9 mouse cellular contexts compared by ENCODE assay signal in the genomic region with DNA sequence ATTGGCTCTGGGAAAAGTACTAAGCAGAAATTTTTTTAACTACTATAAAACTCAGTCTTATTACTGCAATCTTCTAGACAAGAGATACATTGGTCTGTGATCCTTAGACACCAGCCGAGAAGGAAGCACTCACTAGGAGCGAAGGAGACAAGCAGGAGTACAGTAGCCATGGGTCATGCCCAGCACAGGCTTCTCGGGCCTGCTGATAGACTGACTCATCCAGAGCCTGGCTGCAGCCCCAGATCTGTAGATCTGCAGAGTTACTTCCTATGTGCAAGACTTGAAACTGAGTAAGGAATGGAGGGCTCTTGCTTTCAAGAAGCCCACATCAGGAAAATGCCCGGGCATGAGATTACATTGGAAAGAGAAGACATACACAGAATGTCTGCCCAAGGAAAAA.
DNase-seq lines count a peak whose midpoint lies in the region; ATAC-seq and TF ChIP-seq lines count a peak whose summit lies in the region.
"Had no signal": no experiment of that assay in that cellular context is flagged by ENCODE, and none has a peak within 500 bp of the region (broad histone marks: within the 10 kb centered on the region; RNA-seq: fewer than 3 reads in every experiment).

No protein-coding gene starts in this region.

- no peaks in the 10 kb centered on the region for H3K27me3 ChIP-seq in lung, embryonic 16.5 days (ENCODE audit: control insufficient read depth, insufficient read depth, low read depth, low read length)
- H3K27me3 ChIP-seq in kidney, embryonic 14.5 days (ENCODE audit: control insufficient read depth, insufficient read depth, low read length): no peaks in the 10 kb centered on the region

- TF ChIP-seq POLR2A in embryonic fibroblast, embryonic 13.5 days (IDR thresholded peaks at IDR 0.05; ENCODE audit: low read depth, low read length): no peak

- ATAC-seq in lung, embryonic 16.5 days (ENCODE audit: low read depth): no peak
- ATAC-seq in kidney, embryonic 14.5 days (ENCODE audit: low FRiP score, low TSS enrichment): no peak

- 0 out of 2 replicates have a peak overlapping the region, but pooled peaks have one; percentile 22 for H3K27ac ChIP-seq in lung, embryonic 16.5 days (ENCODE audit: low read length)
- H3K27ac ChIP-seq in embryonic fibroblast, embryonic 13.5 days (ENCODE audit: insufficient read depth, low read length): peak overlapping the region; percentile 41; the same call in 1 of the 2 replicates
- no peak overlapping the region for H3K27ac ChIP-seq in kidney, embryonic 14.5 days (ENCODE audit: low read depth, low read length)

- peak; percentile 15 for DNase-seq in cerebellum, adult 11-12 months
- no peak for DNase-seq in cerebellum, adult 11 months
- no peak for DNase-seq in lung, postnatal 36 days
- peak; percentile 50 for DNase-seq in brain, adult 2 months (ENCODE audit: low read depth, low spot score)
- no peak for DNase-seq in testis, postnatal 14 days (ENCODE audit: low spot score)
- DNase-seq: kidney, adult 11 months had no signal

- peaks cover 10% of the 10 kb centered on the region; the same call in 1 of the 2 replicates for H3K4me1 ChIP-seq in lung, embryonic 16.5 days (replicated peaks; ENCODE audit: control insufficient read depth, insufficient read depth, low read length)
- H3K4me1 ChIP-seq in embryonic fibroblast, embryonic 13.5 days (ENCODE audit: control insufficient read depth, insufficient read depth, low read length): no peaks in the 10 kb centered on the region
- no peaks in the 10 kb centered on the region for H3K4me1 ChIP-seq in kidney, embryonic 14.5 days (ENCODE audit: control insufficient read depth, insufficient read depth, low read length)

- TF ChIP-seq CTCF in embryonic fibroblast, embryonic 13.5 days (IDR thresholded peaks at IDR 0.05; ENCODE audit: borderline replicate concordance, insufficient read depth, low read length): no peak

- 68% methylated on average over 4 of the region's 4 CpGs for WGBS in lung, embryonic 16.5 days
- WGBS in kidney, embryonic 14.5 days: 91% methylated on average over 4 of the region's 4 CpGs

- H3K4me3 ChIP-seq in lung, embryonic 16.5 days (ENCODE audit: low read length): no peak overlapping the region
- H3K4me3 ChIP-seq in embryonic fibroblast, embryonic 13.5 days (ENCODE audit: insufficient read depth, low read length): no peak overlapping the region
- no peak overlapping the region for H3K4me3 ChIP-seq in kidney, embryonic 14.5 days (ENCODE audit: low read length)

- no peak overlapping the region for H3K4me2 ChIP-seq in lung, embryonic 16.5 days (ENCODE audit: low read depth, low read length)
- H3K4me2 ChIP-seq in kidney, embryonic 14.5 days (replicated peaks; ENCODE audit: low read depth, low read length): no peak overlapping the region

- no peak overlapping the region for H3K9ac ChIP-seq in lung, embryonic 16.5 days (ENCODE audit: low read length)
- no peak overlapping the region for H3K9ac ChIP-seq in kidney, embryonic 14.5 days (ENCODE audit: low read depth, low read length)

- no peaks in the 10 kb centered on the region for H3K9me3 ChIP-seq in lung, embryonic 16.5 days (ENCODE audit: control insufficient read depth, low read length)
- no peaks in the 10 kb centered on the region for H3K9me3 ChIP-seq in kidney, embryonic 14.5 days (ENCODE audit: control insufficient read depth, low read length)

- no peaks in the 10 kb centered on the region for H3K36me3 ChIP-seq in lung, embryonic 16.5 days (ENCODE audit: control insufficient read depth, insufficient read depth, low read length)
- no peaks in the 10 kb centered on the region for H3K36me3 ChIP-seq in kidney, embryonic 14.5 days (ENCODE audit: control insufficient read depth, insufficient read depth, low read length)

Comparison
In these comparisons a context has a peak if more than half of its experiments do, and no peak if none do; other contexts are left out.
1. DNase-seq: peak in cerebellum, adult 11-12 months (single experiment) and brain, adult 2 months (single experiment); none in cerebellum, adult 11 months (single experiment), lung, postnatal 36 days (single experiment) and testis, postnatal 14 days (single experiment).